Mouse (Mus musculus): Measurements from ENCODE around the gene Zfp641.

DNA sequence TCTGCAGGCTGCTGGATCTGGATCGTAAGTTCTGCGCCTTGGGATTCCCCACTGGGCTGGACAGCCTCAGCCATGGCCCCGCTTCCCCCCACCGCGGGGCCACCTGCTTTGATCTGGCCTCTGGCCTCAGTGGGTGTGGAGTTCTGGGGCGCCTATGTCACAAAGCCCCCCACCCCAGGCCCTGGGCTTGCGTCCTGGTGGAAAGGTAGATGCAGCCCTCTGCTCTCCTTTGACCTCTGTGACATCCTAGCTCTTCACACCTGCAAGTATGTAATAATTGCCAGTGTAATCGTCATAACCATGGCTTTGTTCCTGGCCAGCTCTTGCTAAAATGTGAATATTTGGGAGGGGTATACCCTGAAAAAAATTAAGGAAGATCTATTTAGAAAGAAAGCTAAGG lies 38.8 kb downstream of the Zfp641 start, which contains the start of gene H1fnt:
- TF ChIP-seq CTCF (IDR thresholded peaks at IDR 0.05; ENCODE audit: borderline replicate concordance, insufficient read depth, low read length), result no peak
- TF ChIP-seq POLR2A (IDR thresholded peaks at IDR 0.05; ENCODE audit: low read depth, low read length), result no peak

Measured in embryonic fibroblast, embryonic 13.5 days (primary cell).